Mouse (Mus musculus) C2C12 (cell line): ENCODE results near the gene Slc19a1.

ENCODE experiments used
- CEBPB ChIP-seq: IDR thresholded peaks from one replicate; pipeline ENCODE4 v1.6.1; 2011; ENCODE audit warnings: low read depth, mild to moderate bottlenecking, control low read depth, moderate library complexity
- CTCF ChIP-seq: IDR thresholded peaks from one replicate; pipeline ENCODE4 v1.5.1; 2011; ENCODE audit not compliant: control insufficient read depth, insufficient read depth, insufficient read length
- MAX ChIP-seq: IDR thresholded peaks from one replicate; pipeline ENCODE4 v1.6.1; 2011; ENCODE audit warnings: mild to moderate bottlenecking, control low read depth
- MYOD1 ChIP-seq: IDR thresholded peaks from one replicate; pipeline ENCODE4 v1.6.1; 2011; ENCODE audit warnings: low read depth; ENCODE audit not compliant: control insufficient read depth, insufficient read length
- MYOG ChIP-seq: IDR thresholded peaks from one replicate; pipeline ENCODE4 v1.6.1; 2011; ENCODE audit not compliant: control insufficient read depth, insufficient read length; ENCODE audit errors: extremely low read depth
- USF1 ChIP-seq: IDR thresholded peaks from one replicate; pipeline ENCODE4 v1.6.1; 2011; ENCODE audit warnings: low read depth, mild to moderate bottlenecking, control low read depth, moderate library complexity

DNA sequence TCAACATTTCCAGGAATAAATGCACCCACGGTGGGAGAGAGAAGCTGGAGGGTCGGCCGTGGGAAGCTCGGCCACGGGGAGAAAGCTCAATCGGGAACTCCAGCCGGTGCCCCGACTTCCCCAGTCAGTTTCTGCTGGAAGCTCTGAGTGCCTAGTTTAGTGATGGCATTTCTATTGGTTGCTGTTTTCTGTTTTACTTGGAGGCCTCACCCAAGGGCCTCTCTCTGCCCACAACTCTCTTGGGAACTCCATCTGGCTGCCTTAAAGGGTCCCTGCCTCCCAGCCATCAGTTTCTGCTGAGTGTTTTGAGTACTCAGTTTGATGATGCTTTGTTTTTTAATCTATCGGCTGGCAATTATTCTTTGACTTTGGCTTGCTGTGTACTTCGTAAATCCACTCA is 24.7 kb downstream of the Slc19a1 start:
- no peak for TF ChIP-seq CTCF
- no peak for TF ChIP-seq MYOD1
- no peak for TF ChIP-seq MAX
- no peak for TF ChIP-seq USF1
- no peak for TF ChIP-seq MYOG
- TF ChIP-seq CEBPB = no peak
